In the genomic region with DNA sequence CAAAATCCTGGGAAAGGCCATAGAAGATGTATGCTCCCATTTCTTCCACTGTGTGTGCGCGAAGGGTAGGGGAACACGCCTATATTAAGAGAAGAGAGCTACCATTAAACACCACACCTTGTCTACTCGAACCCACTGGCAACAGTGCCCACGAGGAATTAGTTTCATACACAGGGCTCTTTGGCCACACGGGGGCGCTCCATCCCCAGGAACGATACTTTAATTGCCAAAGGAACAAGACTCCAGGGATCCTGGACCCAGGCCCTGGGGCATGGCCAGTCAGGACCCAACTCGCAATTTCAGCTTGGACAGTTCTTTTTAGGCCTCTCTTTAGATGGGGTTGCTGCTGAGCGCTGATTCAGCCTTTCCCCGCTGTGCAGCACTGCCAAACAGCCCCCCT, we compare ENCODE assay signal across 8 mouse cellular contexts. TPM values are rescaled to one million over a fixed set of nuclear protein-coding genes. Genes with fewer than 3 reads are reported as not detected.
DNase-seq lines count a peak whose midpoint lies in the region; ATAC-seq and TF ChIP-seq lines count a peak whose summit lies in the region.

No protein-coding gene starts in this region.

- CTCF ChIA-PET in Patski (lab: Charles Lee) = interaction anchor here (0.6 to 2.0 kb wide), 5 partner anchors 9 to 201 kb away, joined by 3 to 5 read pairs (median 3); no protein-coding TSS in a partner anchor

- ATAC-seq in Patski = peak; percentile 27
- peak; percentile 32; the same call in 1 of the 2 replicates for ATAC-seq in neutrophil, adult 5-6 weeks (ENCODE audit: extremely low read depth, insufficient number of reproducible peaks, low FRiP score, poor library complexity, severe bottlenecking)

- in situ Hi-C loops in Patski (cut with MboI; ENCODE audit: low pct_unique_long_range_greater_than_20kb) = loop anchor here (5.0 kb wide), 2 partner anchors 139 to 204 kb away; no protein-coding TSS in a partner anchor

- DNase-seq in 3T3-L1 (ENCODE audit: low read depth, low spot score) (peak; percentile 74), Patski (ENCODE audit: low read depth, low spot score) (no peak)
- DNase-seq in cerebellum, postnatal 10 days = peak; percentile 97 to 99
- DNase-seq in gastrocnemius, postnatal 10 days = peak; percentile 90
- peak; percentile 89 for DNase-seq in kidney, postnatal 14 days
- peak; percentile 76 to 86 for DNase-seq in lung, adult 18-20 months
- DNase-seq in testis, postnatal 14 days (ENCODE audit: low spot score) = peak; percentile 78

- TF ChIP-seq CTCF in Patski (IDR thresholded peaks at IDR 0.05) = peak; percentile 91

- no peaks in the 10 kb centered on the region for H3K27me3 ChIP-seq in Patski

- POLR2A ChIA-PET in Patski (lab: Charles Lee) = interaction anchor here (1.0 kb wide), 1 partner anchor 140 kb away, joined by 3 read pairs; no protein-coding TSS in a partner anchor

RNA-seq across cellular contexts. Expression of gene Kcnip2, which starts 2.6 kb away (rescaled TPM):
- 0.10 TPM for polyA plus RNA-seq in Patski (2021)
- total RNA-seq in gastrocnemius, postnatal 10 days (2021) = under 1 TPM; 0.40 to 0.79 TPM
- 0.23 and 1.4 TPM in 2 replicates for total RNA-seq in neutrophil, adult 5-6 weeks (2017)

RNA-seq across cellular contexts. Expression of gene Mgea5, which starts 29.6 kb away (rescaled TPM):
- 86.3 TPM for polyA plus RNA-seq in Patski (2021)
- 10 to 100 TPM; 36.0 to 44.4 TPM for total RNA-seq in gastrocnemius, postnatal 10 days (2021)
- 514 and 539 TPM in 2 replicates for total RNA-seq in neutrophil, adult 5-6 weeks (2017)

Comparison
In these comparisons a context has a peak if more than half of its experiments do, and no peak if none do; other contexts are left out.
1. RNA of gene Mgea5, which starts 29.6 kb away (total RNA-seq): 514 to 539 TPM in neutrophil, adult 5-6 weeks; 36.0 to 44.4 TPM in gastrocnemius, postnatal 10 days; every median in the first group is over 10 times any median in the second.